Mouse (Mus musculus) heart, embryonic 11.5 days (tissue): Measurements from ENCODE around the gene Rad9b. TPM values are rescaled to one million over a fixed set of nuclear protein-coding genes. Genes with fewer than 3 reads are reported as not detected.
A peak's percentile ranks its signal among the peaks of the same experiment; 100 is the strongest.

Source experiments
- ATAC-seq: fragments of 200-750 bp; cut with Nextera tagmentation; replicated peaks from 2 replicates; pipeline ENCODE4 v1.8.0; 2017; ENCODE audit warnings: moderate library complexity; ENCODE audit not compliant: insufficient number of reproducible peaks, low FRiP score, low TSS enrichment
- H3K27ac ChIP-seq: fragments of 300-500 bp; sonication (generic); 2 replicates; pipeline ENCODE4 v1.5.1; 2014; ENCODE audit warnings: mild to moderate bottlenecking, low read depth, low read length
- H3K27me3 ChIP-seq: fragments of 300-500 bp; sonication (generic); 2 replicates; pipeline ENCODE4 v1.6.1; 2014; ENCODE audit warnings: mild to moderate bottlenecking, low read length, mixed read lengths; ENCODE audit not compliant: control insufficient read depth, insufficient read depth
- H3K36me3 ChIP-seq: fragments of 300-500 bp; sonication (generic); 2 replicates; pipeline ENCODE4 v1.6.1; 2014; ENCODE audit warnings: mild to moderate bottlenecking, low read length, moderate library complexity, mixed read lengths; ENCODE audit not compliant: control insufficient read depth, insufficient read depth
- H3K4me1 ChIP-seq: fragments of 300-500 bp; sonication (generic); 2 replicates; pipeline ENCODE4 v1.6.1; 2014; ENCODE audit warnings: low read length; ENCODE audit not compliant: control insufficient read depth, insufficient read depth
- H3K4me2 ChIP-seq: fragments of 300-500 bp; sonication (generic); 2 replicates; pipeline ENCODE4 v1.6.1; 2014; ENCODE audit warnings: mild to moderate bottlenecking, moderate library complexity
- H3K4me3 ChIP-seq: fragments of 300-500 bp; sonication (generic); 2 replicates; pipeline ENCODE4 v1.5.1; 2014; ENCODE audit warnings: low read depth, low read length
- H3K9ac ChIP-seq: fragments of 300-500 bp; sonication (generic); 2 replicates; pipeline ENCODE4 v1.6.1; 2014; ENCODE audit warnings: mild to moderate bottlenecking, low read depth, low read length, moderate library complexity
- H3K9me3 ChIP-seq: fragments of 300-500 bp; sonication (generic); replicated peaks from 2 replicates; pipeline ENCODE4 v1.6.1; 2016; ENCODE audit warnings: low read length; ENCODE audit not compliant: control insufficient read depth
- WGBS: fragments of 180-500 bp; shearing (Covaris S2); extraction: QIAGEN DNeasy Blood & Tissue Kit; methylation state at CpG from one replicate; pipeline ENCODE4 v1.1.7; 2014; ENCODE audit not compliant: insufficient replicate concordance; 5-methylcytosine and 5-hydroxymethylcytosine counted together
- polyA plus RNA-seq: library from polyadenylated mRNA; unstranded; fragments of >200 nt; fragmentation: Nextera tagmentation; extraction: Ambion mirVana; gene quantifications from 2 replicates; pipeline ENCODE4 v1.2.1, GENCODE M21; 2014

Rad9b gene
- polyA plus RNA-seq, 1 experiment from 2014 or later: 5.0 TPM

DNA sequence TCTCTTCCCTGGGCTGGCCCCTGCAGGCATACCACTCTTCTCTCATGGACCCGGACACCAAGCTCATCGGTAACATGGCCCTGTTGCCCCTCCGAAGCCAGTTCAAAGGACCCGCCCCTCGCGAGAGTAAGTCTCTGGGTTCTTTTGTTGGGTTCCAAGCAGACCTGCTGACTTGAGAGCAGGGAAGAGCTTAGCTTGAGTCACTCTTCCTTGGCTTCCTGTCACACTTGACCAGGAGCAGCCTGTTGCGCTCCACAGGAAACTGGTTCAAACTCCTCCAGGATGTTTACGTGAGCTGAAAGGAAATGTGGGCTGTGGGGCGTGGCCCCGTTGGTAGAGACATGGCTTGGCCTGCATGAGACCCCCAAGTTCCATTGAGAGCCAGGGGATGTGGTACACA lies 42.8 kb upstream of the Rad9b start:
- peaks cover 13% of the 10 kb centered on the region for H3K4me1 ChIP-seq
- H3K9ac ChIP-seq: no peak overlapping the region
- WGBS: 62% methylated on average over 10 of the region's 10 CpGs
- H3K27ac ChIP-seq: peak overlapping the region; percentile 57; the same call in 1 of the 2 replicates
- H3K4me2 ChIP-seq: no peak overlapping the region
- ATAC-seq: no peak
- H3K9me3 ChIP-seq: no peaks in the 10 kb centered on the region
- H3K4me3 ChIP-seq: no peak overlapping the region
- no peaks in the 10 kb centered on the region for H3K27me3 ChIP-seq
- peaks cover 14% of the 10 kb centered on the region for H3K36me3 ChIP-seq

DNA sequence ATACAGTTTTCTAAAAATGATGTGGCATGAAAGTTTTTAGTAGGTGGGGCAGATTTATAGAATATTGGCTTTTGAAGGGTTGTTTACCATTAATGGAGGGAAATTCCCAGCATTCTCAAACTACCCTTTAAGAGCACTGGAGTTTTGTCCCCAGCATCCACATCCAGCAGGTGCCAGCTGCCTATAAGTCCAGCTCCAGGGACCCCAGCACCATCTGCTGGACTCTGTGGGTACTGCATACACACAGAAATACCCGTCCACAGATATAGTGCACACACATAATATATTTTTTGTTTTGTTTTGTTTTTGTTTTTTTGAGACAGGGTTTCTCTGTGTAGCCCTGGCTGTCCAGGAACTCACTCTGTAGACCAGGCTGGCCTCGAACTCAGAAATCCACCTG lies 39.9 kb upstream of the Rad9b start:
- 57% methylated on average over 2 of the region's 2 CpGs for WGBS
- Histone ChIP-seq H3K36me3 (peaks cover 10% of the 10 kb centered on the region; the same call in 1 of the 2 replicates), H3K9ac (no peak overlapping the region), H3K4me1 (peaks cover 8% of the 10 kb centered on the region), H3K27ac (no peak overlapping the region), H3K4me3 (no peak overlapping the region), H3K27me3 (no peaks in the 10 kb centered on the region), H3K9me3 (no peaks in the 10 kb centered on the region), H3K4me2 (no peak overlapping the region)
- no peak for ATAC-seq

DNA sequence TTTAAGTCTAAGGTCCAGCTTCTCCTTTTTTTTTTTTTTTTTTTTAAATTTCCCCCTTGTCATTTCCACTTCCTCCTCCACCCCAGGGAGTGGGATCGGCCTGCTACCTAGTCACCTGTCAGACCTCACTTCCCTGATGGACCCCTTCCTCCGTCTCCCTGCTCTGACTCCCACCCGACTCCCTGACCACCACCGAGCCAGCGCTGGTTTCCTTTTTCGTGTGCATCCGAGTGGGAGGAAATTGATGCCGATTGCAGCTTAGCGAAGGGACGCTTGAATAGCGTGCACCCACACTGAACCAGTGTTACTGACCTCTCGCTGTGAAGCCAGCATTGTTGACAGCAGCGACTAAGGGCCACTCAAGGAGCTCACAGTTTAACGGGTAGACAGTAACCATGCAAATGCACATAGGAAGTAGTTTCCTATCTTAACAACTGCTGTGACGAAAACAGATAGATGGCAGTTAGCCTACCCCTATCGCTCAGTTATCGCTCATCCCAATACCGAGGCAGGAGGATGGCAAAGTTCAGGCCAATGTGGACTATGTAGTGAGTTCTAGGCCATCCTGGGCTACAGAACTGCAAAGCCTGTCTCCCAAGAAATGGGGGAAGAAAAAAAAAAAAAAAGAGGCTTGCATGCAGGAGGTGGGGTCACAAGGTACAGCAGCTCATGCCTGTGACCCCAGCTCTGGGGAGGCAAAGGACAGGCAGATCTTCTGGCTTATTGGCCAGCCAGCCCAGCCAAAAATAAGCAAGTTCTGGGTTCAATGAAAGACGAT lies 38.4 kb upstream of the Rad9b start:
- Histone ChIP-seq H3K27me3 (no peaks in the 10 kb centered on the region), H3K4me2 (peak overlapping the region; percentile 74), H3K4me1 (peaks cover 8% of the 10 kb centered on the region), H3K9me3 (no peaks in the 10 kb centered on the region), H3K27ac (peak overlapping the region; percentile 50; the same call in 1 of the 2 replicates), H3K4me3 (peak overlapping the region; percentile 70), H3K36me3 (peaks cover 7% of the 10 kb centered on the region; the same call in 1 of the 2 replicates), H3K9ac (peak overlapping the region; percentile 87)
- WGBS: 13% methylated on average over 19 of the region's 19 CpGs
- 0 out of 2 replicates have a peak, but pooled peaks have one; percentile 14 for ATAC-seq

DNA sequence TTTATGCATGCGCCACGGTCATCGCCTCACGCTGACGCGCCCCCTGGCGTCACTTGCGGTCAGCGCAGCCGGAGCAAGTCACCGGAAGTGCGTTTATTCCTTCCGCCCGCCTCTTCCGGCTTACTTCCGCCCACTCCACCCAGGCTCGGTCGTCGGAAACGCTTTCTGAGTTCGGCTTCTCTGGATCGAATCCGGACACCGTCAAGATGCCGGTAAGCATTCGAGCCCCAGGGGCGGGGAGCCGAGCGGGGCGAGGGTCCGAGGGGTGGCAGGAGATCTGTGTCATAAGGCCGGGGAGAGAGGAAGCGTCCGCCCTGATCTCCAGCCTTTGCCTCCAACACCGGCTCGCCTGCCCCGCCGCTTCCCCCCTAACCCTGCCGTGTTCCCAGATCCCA lies 37.8 kb upstream of the Rad9b start, which contains the start of gene Arpc3:
Arpc3 (plus strand) TSS at position 93 of the 395 bp plus-strand sequence.
- peak within 1 kb of the TSS; percentile 50; the same call in 1 of the 2 replicates for H3K27ac ChIP-seq
- no peaks in the 10 kb centered on the region for H3K9me3 ChIP-seq
- peak within 1 kb of the TSS; percentile 74 for H3K4me2 ChIP-seq
- ATAC-seq: peak; percentile 84; the same call in 1 of the 2 replicates
- peaks cover 5% of the 10 kb centered on the region; the same call in 1 of the 2 replicates for H3K36me3 ChIP-seq
- peak within 1 kb of the TSS; percentile 70 for H3K4me3 ChIP-seq
- peak within 1 kb of the TSS; percentile 87 for H3K9ac ChIP-seq
- H3K27me3 ChIP-seq: no peaks in the 10 kb centered on the region
- under 1% methylated on average over 39 of the region's 39 CpGs for WGBS
- peaks cover 8% of the 10 kb centered on the region for H3K4me1 ChIP-seq

DNA sequence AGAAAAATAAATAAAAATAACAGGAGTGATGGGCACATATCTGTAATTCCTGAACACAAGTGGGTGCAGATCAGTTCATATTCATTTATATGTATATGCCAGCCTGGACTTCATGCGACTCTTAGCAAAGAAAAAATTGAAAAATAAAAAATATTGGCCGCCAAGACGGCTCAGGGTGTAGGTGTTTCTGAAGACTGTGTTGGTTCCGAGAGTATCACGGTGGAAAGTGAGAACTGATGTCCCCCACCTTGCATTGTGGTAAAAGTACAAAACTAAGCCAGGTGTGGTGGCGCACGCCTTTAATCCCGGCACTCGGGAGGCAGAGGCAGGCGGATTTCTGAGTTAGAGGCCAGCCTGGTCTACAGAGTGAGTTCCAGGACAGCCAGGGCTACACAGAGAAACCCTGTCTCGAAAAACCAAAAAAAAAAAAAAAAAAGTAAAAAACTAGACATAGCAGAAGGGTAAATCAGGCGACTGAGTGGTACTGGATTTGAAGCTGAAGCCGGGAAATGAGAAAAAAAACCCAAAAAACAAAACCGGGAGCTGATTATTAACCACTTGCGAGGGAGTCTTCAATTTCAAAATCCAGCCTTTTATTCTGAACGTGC lies 37.2 kb upstream of the Rad9b start:
- peak overlapping the region; percentile 70 for H3K4me3 ChIP-seq
- WGBS: 52% methylated on average over 15 of the region's 16 CpGs
- H3K4me2 ChIP-seq: peak overlapping the region; percentile 74
- no peaks in the 10 kb centered on the region for H3K27me3 ChIP-seq
- no peak overlapping the region; the same call in 1 of the 2 replicates for H3K27ac ChIP-seq
- peaks cover 8% of the 10 kb centered on the region for H3K4me1 ChIP-seq
- no peaks in the 10 kb centered on the region for H3K9me3 ChIP-seq
- H3K9ac ChIP-seq: no peak overlapping the region; the same call in 1 of the 2 replicates
- 0 out of 2 replicates have a peak, but pooled peaks cover 2% of the 10 kb centered on the region for H3K36me3 ChIP-seq
- no peak for ATAC-seq

DNA sequence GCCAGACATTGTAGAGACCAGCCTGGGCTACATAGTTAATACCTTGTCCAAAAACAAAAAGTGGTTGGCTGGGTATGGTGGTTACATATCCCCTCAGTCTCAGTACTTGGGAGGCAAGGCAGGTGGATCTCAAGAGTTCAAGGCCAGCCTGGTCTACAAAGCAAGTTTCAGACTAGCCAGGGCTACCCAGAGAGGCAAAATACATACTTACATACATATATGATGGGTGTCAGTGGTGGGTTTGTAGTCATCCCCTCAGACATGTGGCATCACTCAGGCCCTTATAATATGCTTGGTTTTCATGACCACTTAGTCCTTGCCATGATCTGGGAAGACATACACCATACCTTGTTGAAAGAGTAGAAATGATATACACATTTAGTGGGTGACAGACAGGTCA lies 36.6 kb upstream of the Rad9b start:
- no peaks in the 10 kb centered on the region for H3K27me3 ChIP-seq
- H3K4me2 ChIP-seq: no peak overlapping the region
- H3K36me3 ChIP-seq: 0 out of 2 replicates have a peak, but pooled peaks cover 2% of the 10 kb centered on the region
- H3K4me3 ChIP-seq: no peak overlapping the region
- ATAC-seq: no peak
- H3K4me1 ChIP-seq: peaks cover 8% of the 10 kb centered on the region
- H3K27ac ChIP-seq: no peak overlapping the region
- H3K9me3 ChIP-seq: no peaks in the 10 kb centered on the region
- no peak overlapping the region for H3K9ac ChIP-seq

DNA sequence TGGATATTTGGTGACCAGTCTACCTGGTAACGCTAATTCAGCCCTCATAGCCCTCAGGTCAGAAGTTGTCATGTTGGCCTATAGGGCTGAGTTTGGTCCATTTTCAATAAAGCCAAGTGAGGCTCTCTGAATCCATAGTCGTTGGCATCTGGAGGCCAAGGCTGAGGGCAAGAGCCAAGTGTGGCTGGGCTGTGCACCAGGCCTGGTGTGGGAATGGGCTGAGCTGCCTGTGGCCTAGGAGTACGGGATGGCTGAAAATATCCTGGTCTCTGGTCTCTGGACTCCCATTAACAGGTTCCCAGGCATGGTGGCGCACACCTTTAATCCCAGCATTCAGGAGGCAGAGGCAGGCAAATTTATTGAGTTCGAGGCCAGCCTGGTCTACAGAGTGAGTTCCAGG lies 36.0 kb upstream of the Rad9b start:
- Histone ChIP-seq H3K27ac (no peak overlapping the region), H3K4me3 (no peak overlapping the region), H3K4me2 (no peak overlapping the region), H3K36me3 (0 out of 2 replicates have a peak, but pooled peaks cover 2% of the 10 kb centered on the region), H3K9me3 (no peaks in the 10 kb centered on the region), H3K27me3 (no peaks in the 10 kb centered on the region), H3K4me1 (peaks cover 8% of the 10 kb centered on the region), H3K9ac (no peak overlapping the region)
- ATAC-seq: no peak
- WGBS: 90% methylated on average over 5 of the region's 5 CpGs

DNA sequence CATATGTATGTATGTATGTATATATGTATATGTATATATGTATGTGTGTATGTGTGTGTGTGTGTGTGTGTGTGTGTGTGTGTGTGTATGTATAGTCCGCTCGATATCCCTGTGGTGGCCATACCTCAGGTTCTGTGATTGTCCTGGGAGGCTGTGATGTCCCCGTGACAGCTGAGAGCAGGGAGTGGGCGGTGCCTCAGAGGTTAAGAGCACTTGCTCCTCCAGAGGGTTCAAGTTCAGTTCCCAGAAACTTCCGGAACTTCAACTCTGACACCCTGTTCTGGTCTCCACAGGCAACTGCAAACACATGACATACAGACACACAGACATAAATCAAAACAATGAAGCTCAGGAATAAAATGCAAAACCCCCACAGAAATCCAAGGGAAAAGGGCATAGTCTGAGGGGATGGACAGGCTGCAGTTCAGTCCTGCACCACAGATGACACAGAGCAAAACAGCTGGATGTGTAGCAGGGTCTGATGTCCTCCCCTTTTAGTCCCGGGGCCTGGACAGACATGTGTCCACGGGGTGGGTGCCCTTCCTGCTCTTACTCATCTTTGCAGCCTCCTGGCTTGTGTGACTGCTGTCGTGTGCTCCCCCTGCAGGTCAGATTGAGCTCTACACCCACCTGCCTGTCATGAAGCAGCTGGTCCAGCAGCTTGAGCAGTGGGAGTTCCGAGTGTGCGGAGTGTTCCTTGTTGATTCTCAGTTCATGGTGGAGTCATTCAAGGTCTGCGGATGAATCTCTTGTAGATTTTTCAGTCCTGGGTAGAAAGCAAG lies 25.5 kb upstream of the Rad9b start:
- Histone ChIP-seq H3K27me3 (no peaks in the 10 kb centered on the region), H3K4me3 (no peak overlapping the region), H3K4me1 (no peaks in the 10 kb centered on the region), H3K27ac (no peak overlapping the region), H3K4me2 (no peak overlapping the region), H3K9me3 (no peaks in the 10 kb centered on the region), H3K9ac (no peak overlapping the region), H3K36me3 (peaks cover 21% of the 10 kb centered on the region)
- no peak for ATAC-seq
- 59% methylated on average over 11 of the region's 11 CpGs for WGBS
